Mouse (Mus musculus) right cerebral cortex, adult 2 months (tissue): ENCODE measurements at regions not wholly inside any gene's neighbourhood (a gene's known extent, or its start where the extent isn't known, plus 50 kb on each side); places are given as distances from the start of the nearest gene placed in this dataset.
A peak's percentile ranks its signal among the peaks of the same experiment; 100 is the strongest.

Experiments
- DNase-seq, 2 experiments: peaks; one replicate each; pipeline ENCODE4 v3.0.0; 2021 to 2022; ENCODE audit warnings: low spot score in 2 of 2

DNA sequence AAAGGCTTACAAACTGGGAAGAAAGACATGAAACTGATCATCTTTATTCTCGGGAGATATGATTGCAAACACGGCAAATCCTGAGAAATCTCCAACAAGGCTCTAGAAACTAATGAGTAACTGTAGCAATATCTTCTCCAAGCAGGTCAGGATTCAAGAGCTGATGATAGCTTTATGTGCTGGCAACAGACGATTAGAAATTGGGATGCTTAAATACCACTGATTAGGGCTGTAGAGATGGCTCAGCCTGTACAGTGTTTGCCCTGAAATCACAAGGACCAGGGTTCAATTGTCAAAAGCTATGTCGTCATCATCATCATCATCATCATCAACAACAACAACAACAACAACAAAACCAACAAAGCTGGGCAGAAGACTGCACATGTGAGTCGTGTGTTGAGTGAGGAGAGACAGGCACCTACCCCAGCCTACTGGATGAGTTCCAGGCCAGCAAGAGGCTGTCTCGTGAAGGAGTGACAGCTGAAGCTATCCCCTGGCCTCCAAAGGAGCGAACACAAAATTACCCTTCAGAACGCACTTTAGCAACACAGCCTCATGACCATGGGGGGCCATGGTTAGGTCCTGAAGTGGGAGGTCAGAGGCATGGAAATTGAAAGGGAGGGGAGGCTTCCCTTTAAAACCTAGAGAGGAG is 225.0 kb downstream of the Tex36 start:
- DNase-seq = no peak

DNA sequence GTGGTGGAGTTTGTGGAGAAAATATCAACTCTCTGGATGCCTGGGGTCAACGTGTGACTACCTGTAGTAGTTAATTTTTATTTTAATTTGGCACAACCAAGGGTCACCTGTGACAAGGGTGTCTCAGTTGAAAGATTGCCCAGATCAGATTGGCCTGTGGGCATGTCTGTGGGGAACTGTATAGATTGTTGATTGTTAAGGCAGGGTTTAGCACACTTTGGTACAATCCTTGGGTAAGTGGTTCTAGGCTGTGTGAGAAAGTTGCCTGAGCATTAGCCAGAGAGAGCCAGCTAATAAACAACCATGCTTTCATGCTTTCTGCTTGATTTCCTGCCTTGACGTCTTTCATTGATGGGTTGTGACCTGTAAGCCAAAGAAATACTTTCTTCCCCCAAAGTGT is 229.3 kb downstream of the Tex36 start:
- no peak for DNase-seq

DNA sequence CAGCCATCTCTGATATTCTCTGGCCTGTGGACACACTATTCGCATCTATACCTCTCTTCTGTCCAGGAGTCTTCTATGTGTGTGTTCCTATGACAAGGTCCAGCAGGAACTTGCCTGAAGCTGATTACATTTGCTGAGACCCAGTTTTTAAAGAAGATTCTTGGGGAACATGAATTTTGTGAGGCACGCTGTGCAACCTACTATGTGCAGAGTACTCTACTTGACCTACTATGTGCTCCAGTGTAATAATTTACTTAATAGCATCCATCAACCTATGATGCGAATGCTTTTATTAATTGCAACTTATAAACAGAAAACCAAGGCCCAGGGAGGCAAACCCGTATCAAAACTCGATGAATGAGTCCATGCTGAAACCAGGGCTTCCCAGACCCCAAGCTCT is 231.4 kb downstream of the Tex36 start:
- no peak for DNase-seq

DNA sequence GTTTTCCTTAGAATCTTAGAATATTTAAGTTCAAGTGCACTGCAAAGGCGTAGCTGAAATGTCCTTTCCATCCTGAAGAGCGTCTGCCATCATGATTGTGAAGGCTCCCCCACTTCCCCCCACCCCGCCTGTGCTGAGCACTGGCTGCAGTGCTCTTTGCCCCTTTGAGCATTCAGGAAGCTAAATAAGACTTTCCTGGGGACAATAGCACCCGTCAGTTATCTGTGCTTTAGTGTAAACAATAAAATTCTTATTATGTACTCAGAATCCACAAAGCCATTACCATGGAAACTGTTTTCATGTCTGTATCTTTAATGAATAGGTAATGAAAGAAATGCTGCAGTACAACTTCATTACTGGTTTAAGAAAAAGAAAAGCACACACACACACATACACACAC is 237.4 kb downstream of the Tex36 start:
- no peak for DNase-seq

DNA sequence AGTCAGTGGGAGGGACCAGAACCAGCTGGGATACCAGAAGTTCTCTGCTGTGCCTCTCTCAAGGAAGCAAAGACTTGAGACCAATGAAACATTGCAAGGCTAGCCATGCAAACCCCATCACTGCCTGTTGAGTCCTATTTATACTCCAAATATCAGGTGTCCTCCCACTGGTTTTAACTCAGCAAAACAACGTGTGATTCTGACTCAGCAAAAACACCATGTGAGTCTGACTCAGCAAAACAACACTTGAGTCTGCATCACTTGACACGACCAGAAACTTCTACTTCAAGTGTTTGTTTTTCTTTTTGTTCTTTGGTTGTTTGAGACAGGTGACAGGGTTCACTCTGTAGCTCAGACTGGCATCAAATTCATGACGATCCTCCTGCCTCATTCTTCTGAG is 204.6 kb upstream of the Ctbp2 start:
- no peak for DNase-seq

DNA sequence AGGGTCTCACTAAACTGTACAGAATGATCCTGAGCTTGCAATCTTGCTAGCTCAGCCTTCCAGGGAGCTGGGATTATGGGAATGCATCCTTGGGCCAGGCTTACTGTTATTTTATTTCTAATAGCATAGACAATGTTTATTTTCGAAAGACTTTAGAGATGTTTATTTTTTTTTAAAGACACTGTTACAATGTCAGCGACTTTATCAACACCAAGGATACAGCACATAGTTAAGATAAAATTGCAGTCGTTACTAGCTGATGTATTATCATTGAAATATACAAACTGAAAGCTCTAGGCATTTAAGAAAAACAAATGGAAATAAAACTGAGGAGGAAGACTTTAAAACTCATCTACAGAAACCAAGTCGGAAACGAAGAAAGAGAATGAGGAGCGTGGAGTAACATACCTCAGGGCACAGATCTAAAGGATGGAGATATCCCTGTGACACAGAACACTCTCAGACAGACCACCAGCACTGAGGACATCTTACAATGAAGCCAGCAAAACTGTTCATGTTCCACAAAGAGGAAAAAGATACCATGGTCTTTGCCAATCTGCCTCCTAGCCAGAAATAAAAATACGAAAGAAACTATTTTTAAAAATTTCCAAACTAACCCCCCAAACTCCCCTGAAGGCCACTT is 201.5 kb upstream of the Ctbp2 start:
- DNase-seq = no peak

DNA sequence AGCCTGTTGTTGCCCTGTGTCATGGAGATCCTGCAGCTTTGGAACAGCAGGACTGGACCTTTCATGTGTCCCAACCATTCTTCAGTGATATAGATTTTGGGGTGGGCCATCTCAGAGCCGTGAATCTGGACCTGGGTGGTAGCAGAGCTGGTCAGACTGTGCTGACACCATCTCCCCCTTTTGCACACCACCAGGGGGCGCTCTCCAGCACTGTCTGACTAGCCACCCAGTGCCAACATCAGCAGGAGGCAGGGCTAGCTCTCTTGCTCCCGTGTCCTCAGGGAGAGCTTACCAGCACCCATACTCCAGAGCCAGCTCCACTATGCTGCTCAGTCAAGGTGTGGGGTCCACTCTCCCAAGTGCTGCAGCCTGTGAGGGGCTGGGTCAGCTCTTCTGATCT is 199.8 kb upstream of the Ctbp2 start:
- no peak for DNase-seq

DNA sequence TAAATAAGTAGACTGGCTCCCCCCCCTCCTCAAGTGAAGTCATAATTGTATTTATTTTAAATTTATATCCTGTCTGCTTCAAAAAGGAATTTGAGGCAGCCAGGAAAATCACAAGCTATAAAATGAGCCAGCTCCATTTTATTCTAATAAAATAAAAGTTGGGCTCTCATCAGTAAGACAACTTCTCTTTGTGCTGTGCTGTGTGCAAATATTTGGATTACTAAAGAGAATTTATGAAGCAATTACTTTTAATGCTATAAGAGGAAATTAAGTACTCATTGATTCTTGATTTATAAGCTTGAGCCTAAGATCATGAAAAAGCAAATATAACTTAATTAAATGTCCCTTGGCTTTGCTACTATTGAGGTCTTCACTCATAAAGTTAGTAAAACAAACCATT is 193.4 kb upstream of the Ctbp2 start:
- no peak for DNase-seq

DNA sequence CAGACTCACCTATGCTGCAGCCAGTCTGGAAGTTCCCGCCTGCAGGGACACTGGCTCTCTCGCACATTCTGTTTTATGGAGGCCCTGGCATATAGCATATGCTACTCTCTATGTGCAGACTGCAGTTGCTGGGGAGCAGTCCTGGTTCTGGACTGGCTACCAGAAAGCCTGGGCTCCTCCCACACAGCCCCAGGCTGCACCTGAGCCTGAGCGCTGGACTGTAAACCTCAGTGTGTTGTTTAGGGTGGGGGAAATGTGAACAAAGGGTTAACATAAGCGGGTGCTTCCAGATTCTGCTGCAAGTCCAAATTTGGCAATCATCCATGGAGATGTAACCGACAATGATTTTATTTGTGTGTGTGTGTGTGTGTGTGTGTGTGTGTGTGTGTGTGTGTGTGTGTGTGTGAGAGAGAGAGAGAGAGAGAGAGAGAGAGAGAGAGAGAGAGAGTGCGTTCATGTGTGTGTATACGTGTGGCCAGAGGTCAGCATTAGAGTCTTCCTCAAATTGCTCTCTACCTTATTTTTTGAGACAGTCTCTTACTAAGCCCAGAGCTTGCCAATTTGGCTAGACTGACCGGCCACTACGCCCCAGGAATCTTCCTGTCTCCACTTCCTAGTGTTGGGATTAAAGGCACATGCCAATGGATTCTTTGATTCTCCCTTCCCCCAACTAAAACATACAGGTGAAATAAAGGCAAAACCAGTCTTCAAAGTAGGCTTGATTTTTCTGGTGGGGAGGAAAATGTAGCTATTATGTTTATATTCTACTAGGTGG is 192.7 kb upstream of the Ctbp2 start:
- DNase-seq = no peak

DNA sequence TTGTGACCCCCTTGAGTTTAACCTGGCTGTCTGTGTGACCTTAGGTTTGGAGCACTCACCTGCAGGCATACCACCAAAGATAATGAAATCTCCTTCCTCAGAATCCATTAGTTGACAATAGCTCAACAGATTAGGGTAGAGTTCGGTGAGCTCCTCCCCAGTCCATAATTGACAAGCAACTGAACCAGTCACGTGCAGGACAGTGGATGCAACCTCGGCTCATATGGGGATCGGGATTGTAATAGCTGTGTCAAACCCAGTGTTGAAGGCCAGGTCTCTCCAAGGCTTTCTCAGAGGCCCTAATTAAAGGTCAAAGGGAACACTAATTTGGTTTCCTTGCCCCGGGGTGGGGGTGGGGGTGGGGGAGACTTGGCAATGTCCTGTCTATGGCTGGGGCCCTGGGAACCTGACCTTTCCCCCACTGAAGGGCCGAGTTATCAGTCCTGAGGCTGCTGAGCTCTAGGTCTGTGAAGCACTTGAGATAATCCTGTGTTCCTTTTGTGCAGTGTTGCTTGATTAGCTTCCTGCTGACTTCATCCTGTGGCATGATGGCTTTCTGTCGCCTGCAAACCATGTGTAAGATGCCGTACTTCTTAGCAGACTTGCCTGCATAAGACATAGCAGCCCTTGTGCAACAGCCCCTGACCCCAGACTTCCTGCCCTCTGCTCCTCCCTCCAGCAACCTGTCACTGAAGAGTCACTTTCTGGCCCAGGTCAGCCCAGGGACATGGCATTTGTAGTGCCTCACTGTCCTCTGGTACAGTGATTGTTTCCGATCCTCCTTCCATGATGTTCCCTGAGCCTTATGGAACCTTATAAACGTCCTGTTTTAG is 191.3 kb upstream of the Ctbp2 start:
- no peak for DNase-seq

DNA sequence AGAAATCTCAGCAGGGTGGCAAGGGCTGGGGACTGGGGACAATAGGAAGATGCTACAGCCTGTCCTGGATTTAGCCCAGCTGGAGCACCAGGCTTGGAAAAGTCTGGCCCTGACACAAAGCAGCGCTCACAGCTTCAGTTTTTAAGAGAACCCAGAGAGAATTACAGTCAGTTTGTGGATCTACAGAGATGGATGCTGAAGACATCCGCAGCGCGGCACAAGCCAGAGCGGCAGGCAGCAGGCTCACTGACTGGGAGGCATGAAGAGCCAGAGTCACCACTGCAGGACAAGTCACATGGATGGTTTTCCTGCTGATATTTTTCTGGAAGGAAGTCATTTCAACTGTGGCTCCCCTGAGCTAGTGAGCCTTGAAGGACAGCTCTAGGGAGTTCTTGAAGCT is 189.0 kb upstream of the Ctbp2 start:
- DNase-seq = no peak

DNA sequence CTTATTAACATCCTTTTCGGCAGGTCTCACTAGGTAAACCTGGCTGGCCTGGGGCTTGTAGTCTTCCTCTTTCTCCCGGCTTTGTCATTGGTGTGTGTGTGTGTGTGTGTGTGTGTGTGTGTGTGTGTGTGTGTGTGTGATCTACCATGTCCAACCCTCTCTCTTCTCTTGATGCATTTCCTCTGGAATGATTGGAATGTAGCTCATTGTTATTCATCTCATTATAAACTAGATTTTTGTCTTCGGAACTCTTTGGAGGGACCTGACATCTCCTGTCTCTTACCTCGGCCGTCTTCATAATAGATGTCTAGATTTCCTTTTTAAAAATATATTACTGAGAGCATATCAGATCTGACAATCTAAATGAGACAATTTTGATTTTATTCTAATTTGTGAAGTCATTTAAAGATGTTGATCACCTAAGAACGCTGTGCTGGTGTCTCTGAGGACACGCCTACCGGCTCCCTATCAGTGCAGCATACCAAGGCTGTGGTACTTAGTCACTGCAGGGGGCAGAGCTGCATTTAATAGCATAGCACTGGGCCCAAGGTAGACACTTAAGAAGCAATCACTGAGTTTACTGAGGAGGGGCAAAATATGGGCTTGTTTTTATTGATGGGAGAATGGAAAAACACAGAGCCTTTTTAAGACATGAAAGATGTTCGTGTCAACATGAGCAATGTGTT is 187.1 kb upstream of the Ctbp2 start:
- no peak for DNase-seq

DNA sequence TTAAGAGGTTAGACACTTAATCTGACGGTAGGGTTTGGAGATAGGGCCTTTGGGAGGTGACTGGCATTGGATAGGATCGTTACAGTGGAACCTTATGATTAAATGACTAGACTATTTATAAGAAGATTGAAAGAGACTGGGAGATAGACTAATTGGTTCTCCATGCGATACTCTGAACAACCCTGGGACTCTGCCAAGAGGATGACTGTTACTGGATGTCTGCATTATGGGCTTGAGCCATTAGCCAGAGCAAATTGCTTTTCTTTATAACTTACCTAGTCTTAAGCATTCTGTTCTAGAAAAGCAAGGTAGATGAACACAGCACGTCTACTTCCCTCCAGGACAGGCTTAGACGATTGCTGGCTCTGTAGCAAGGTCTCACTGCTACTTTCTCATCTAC is 180.3 kb upstream of the Ctbp2 start:
- no peak for DNase-seq

DNA sequence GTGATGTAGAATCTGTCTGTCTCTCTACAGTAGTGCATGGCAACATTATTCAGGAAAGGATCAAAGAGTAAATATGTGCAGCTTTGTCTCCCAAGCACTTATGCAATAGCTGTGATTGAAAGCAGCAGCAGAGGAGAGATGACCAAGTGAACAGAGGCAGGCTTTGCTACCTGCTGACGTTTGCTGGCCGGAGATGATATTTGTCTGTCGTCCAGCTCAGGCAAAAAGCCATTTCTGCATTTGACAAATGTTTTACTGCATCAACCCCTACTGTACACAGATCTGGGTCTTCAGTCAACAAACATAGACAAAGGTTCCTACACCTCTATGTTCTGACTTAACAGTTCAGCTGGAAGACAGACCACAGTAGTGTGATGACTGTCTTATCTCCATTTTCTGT is 166.3 kb upstream of the Ctbp2 start:
- DNase-seq = no peak

DNA sequence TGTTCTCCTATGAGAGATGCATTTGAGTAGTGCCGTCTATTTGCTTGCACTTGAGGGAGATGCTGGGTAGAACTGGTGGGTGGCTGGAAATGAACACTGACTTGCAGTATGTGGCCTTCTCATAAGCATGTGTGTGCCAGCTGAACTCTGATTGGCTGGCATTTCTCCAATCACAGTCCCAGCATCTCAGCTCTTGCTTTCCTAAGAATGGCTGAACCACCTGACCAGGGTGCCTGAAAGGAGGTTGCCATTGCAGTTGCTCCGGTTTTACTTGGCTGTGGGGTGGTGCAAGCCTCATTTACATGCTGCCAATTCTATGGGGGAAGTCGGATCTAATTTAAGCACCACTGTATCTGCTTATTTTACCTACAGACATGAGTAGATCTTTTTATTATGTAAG is 164.1 kb upstream of the Ctbp2 start:
- peak; percentile 35 to 45 for DNase-seq

DNA sequence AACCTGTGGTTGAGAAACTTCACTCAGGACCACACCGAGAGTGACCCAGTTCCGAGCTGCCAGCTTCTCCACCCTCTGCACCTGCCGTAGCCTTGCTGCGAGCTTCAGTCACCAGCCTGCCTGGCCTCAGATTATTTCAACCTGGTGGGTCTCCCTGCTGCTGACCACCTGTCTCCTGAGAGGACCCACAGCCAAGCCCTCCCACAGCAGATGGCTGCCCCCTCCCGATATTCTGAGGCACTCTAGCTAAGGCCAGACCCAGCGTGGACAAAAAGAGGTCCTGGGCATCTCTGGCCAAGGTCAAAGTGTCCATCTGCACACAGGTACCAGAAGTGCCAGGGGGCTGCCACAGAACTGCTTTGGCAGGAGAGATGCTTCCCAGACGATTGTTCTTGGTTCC is 162.7 kb upstream of the Ctbp2 start:
- DNase-seq = no peak

DNA sequence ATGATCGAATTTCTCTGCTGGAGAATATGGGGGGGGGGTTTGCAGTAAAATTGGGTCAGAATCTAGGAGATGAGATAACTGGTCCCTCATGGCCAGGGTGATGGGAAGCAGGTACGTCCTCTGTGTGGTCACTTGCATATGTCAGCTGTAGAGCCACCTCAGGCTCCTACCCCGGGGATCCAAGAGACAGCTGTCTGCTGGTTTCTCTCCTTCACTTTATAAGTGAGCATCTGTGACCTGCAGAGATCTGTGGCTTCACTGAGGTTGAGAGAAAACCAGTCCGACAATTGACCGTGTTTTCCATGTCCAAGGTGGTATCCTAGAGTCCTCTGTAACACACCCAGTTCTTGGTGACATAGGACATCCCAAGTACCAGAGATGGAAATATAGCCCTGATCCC is 162.1 kb upstream of the Ctbp2 start:
- no peak for DNase-seq

DNA sequence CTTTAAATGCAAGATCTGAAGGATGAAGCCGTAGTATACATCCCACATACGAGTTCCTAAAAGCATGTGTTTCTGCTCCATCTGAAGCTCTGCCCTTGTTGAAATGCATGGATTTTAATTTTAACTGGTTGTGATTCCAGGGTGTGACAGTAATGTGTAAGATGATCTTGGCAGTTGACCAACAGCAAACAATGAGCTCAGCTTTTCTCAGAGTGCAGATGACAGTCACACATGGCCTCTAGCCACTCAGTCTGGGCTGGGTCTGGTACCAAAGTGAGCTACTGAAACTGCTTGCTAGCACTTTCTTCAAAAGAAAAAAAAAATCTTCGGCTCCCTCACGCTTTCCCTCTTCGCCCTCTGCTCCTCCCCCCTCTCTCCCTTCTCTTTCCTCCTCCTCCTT is 138.0 kb upstream of the Ctbp2 start:
- DNase-seq = peak; percentile 6 to 11

DNA sequence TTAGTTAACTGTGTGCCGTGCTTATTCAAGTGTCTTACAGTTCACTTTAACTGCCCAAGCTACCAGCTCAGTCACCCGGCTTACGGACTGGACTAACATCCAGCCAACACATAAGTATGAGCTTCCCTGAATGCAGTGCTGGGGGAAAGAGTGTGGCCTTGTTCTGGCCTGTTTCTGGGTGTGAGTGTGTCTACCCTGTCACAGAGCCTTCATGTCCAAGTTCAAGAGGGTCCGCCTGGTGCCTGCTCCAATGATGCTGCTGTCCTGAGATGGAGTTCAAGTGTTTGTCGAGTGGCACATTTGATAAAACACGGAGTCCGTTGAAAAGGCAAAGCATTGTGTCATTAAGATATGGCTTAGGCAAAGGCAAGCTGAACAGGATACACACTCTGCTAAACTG is 135.0 kb upstream of the Ctbp2 start:
- no peak for DNase-seq

DNA sequence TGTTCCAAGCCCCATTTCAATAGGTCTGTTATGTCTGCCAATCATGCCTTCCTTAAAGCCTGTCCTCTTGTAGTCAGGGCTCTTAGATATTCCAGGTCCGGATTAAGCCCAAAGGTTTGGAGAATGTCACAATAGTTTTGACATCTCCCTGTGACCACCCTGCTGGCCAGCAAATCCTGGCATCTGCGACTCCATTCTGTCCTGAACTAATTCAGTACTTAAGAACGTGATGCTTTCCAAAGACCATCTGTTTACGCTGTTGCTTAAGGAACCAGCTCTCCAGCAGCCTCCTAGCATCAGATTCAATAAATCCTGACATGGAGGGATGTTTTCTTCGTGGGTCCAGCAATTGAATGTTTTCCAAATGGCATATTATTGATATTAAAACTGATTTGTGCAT is 132.7 kb upstream of the Ctbp2 start:
- no peak for DNase-seq

DNA sequence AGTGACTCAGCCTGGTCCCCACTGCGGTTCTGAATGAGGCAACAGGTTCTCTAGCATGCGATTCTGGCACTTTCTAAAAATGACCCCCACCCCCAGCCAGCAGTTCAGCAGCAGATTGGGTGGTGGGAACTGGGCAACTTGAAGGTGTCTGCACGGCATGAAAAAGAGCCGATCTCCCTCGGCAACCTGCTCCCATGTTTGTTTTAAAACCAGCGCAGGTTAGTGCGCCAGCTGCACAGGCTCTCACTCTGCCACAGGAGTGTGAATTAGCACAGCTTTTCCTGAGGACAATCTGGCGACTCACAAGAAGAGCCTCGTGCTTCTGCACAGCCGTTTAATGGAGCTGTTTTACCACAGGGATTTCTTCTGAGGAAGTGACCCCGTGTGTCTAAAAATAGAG is 120.4 kb upstream of the Ctbp2 start:
- DNase-seq = peak; percentile 60 to 72

DNA sequence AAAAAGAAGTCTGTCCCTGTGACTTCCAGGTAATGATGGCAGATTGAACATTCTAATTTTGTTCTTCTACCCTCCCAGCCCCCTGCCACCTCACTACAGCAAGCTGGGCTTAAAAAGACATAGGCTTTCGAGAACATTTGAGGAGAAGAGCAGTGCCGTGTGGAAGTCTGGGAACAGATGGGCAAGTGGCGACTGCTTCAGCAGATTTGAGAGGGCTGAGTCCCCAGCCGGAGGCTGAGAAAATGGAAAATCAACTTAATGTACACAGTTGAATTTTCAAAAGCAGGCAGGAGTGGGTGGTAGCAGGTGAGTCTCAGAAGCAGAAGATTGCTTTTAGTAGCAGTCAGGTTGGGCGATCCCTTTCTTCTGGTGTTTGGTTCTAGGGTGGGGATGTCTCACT is 110.2 kb upstream of the Ctbp2 start:
- DNase-seq = peak; percentile 31 to 37
